Mouse (Mus musculus) heart, adult 2 months (tissue): Measurements from ENCODE around the gene Dctn2. TPM values are rescaled to one million over a fixed set of nuclear protein-coding genes. Genes with fewer than 3 reads are reported as not detected.

Experiments
- DNase-seq, 2 experiments: peaks; one replicate each; pipeline ENCODE4 v3.0.0; 2021
- H3K27ac ChIP-seq: fragments of 200-600 bp; 2 replicates; pipeline ENCODE4 v1.8.1; 2022
- H3K27me3 ChIP-seq: fragments of 200-500 bp; 2 replicates; pipeline ENCODE4 v1.6.1; 2012; ENCODE audit warnings: mild to moderate bottlenecking, low read length, inconsistent platforms, mixed read lengths; ENCODE audit not compliant: control insufficient read depth, insufficient read depth
- H3K36me3 ChIP-seq: fragments of 200-500 bp; 2 replicates; pipeline ENCODE4 v1.6.1; 2012; ENCODE audit warnings: low read length, inconsistent platforms; ENCODE audit not compliant: control insufficient read depth, insufficient read depth
- H3K4me1 ChIP-seq: fragments of 200-500 bp; 2 replicates; pipeline ENCODE4 v1.6.1; 2011; ENCODE audit warnings: low read length; ENCODE audit not compliant: control insufficient read depth, insufficient read depth
- H3K4me3 ChIP-seq: fragments of 200-600 bp; 2 replicates; pipeline ENCODE4 v1.8.1; 2022
- H3K79me2 ChIP-seq: fragments of 200-500 bp; replicated peaks from 2 replicates; pipeline ENCODE4 v1.6.1; 2012; ENCODE audit warnings: mild to moderate bottlenecking, inconsistent platforms, low read length, moderate library complexity, mixed read lengths; ENCODE audit not compliant: control insufficient read depth, insufficient read depth
- H3K9ac ChIP-seq: fragments of 200-500 bp; 2 replicates; pipeline ENCODE4 v1.6.1; 2012; ENCODE audit warnings: low read depth, mild to moderate bottlenecking, control low read depth, inconsistent platforms, low read length, mixed read lengths
- CTCF ChIP-seq: fragments of 200-600 bp; IDR thresholded peaks from 2 replicates; pipeline ENCODE4 v1.8.1; 2022; ENCODE audit warnings: antibody characterized with exemption, mild to moderate bottlenecking, moderate library complexity
- EP300 ChIP-seq: fragments of 200-500 bp; IDR thresholded peaks from 2 replicates; pipeline ENCODE4 v1.6.1; 2011; ENCODE audit warnings: low read depth, low read length, control low read depth; ENCODE audit not compliant: insufficient read depth
- POLR2A ChIP-seq: fragments of 200-500 bp; IDR thresholded peaks from 2 replicates; pipeline ENCODE4 v1.6.1; 2011; ENCODE audit warnings: mild to moderate bottlenecking, low read depth, low read length, control low read depth; ENCODE audit not compliant: insufficient read depth
- WGBS: fragments of 180-500 bp; shearing (Covaris S2); methylation state at CpG from one replicate; pipeline ENCODE4 v1.1.7; 2018; 5-methylcytosine and 5-hydroxymethylcytosine counted together
- intact Hi-C: fragments of 180-260 bp; cut with DNase I; formaldehyde crosslinking; loops from one replicate; pipeline ENCODE4 v1.15.1; 2025
- polyA plus RNA-seq: library from polyadenylated mRNA; depleted of rRNA; stranded (reverse); fragments of >200 nt; gene quantifications from 2 replicates; pipeline ENCODE4 v1.2.3, GENCODE M21; 2012
- total RNA-seq, 2 experiments: library from RNA; stranded (reverse); gene quantifications; 2 replicates each; pipeline ENCODE4 v1.2.3; 2021

The Dctn2 gene
- total and polyA plus RNA-seq, 3 experiments = 123 to 139 (median 135) TPM

GRCm38 (mm10) chr10:127288328-127288799 lies 22.2 kb downstream of the Dctn2 start:
- Histone ChIP-seq H3K27ac (peak overlapping the region; percentile 93), H3K36me3 (peaks cover 1% of the 10 kb centered on the region), H3K9ac (peak overlapping the region; percentile 83), H3K27me3 (no peaks in the 10 kb centered on the region), H3K4me1 (peaks cover 21% of the 10 kb centered on the region), H3K79me2 (no peaks in the 10 kb centered on the region), H3K4me3 (peak overlapping the region; percentile 87)
- intact Hi-C loops = loop anchor here (1.0 kb wide), 1 partner anchor 22 kb away; the partner anchor contains the start of gene Dctn2
- no peak for TF ChIP-seq CTCF
- peak; percentile 45; the same call in 1 of the 2 replicates for TF ChIP-seq POLR2A
- WGBS = 2% methylated on average over 23 of the region's 28 CpGs
- no peak for DNase-seq

- under 1% methylated on average over 43 of the region's 65 CpGs for WGBS
- Histone ChIP-seq H3K27ac (peak within 1 kb of the TSS; percentile 93), H3K79me2 (no peaks in the 10 kb centered on the region), H3K4me3 (peak within 1 kb of the TSS; percentile 87), H3K4me1 (peaks cover 22% of the 10 kb centered on the region), H3K36me3 (peaks cover 7% of the 10 kb centered on the region), H3K27me3 (no peaks in the 10 kb centered on the region), H3K9ac (peak within 1 kb of the TSS; percentile 83)
- peak; percentile 93 to 95 for DNase-seq
- intact Hi-C loops = loop anchor here (1.0 kb wide), 1 partner anchor 23 kb away; the partner anchor contains the start of gene Dctn2
- no peak for TF ChIP-seq CTCF
- TF ChIP-seq EP300 = peak; percentile 85
- TF ChIP-seq POLR2A = peak; percentile 67
These were observed 22.8 kb downstream of the Dctn2 start, which contains the start of gene Mbd6 for GRCm38 (mm10) chr10:127288800-127289572. Gene Mbd6 (minus strand): TSS chr10:127289018.

GRCm38 (mm10) chr10:127289573-127290191 lies 23.5 kb downstream of the Dctn2 start:
- Histone ChIP-seq H3K79me2 (no peaks in the 10 kb centered on the region), H3K36me3 (peaks cover 13% of the 10 kb centered on the region), H3K4me3 (peak overlapping the region; percentile 87), H3K27me3 (no peaks in the 10 kb centered on the region), H3K27ac (peak overlapping the region; percentile 93), H3K4me1 (peaks cover 22% of the 10 kb centered on the region), H3K9ac (peak overlapping the region; percentile 65)
- under 1% methylated on average over 15 of the region's 15 CpGs for WGBS
- DNase-seq = peak; percentile 73 to 82
- TF ChIP-seq EP300 = peak; percentile 89
- no peak for TF ChIP-seq CTCF
- TF ChIP-seq POLR2A = peak; percentile 49
- intact Hi-C loops = loop anchor here (2.0 kb wide), 1 partner anchor 21 kb away; the partner anchor contains the start of gene Mars

GRCm38 (mm10) chr10:127290307-127290929 lies 24.2 kb downstream of the Dctn2 start:
- Histone ChIP-seq H3K27ac (peak overlapping the region; percentile 93), H3K4me3 (peak overlapping the region; percentile 87), H3K4me1 (peaks cover 25% of the 10 kb centered on the region), H3K27me3 (no peaks in the 10 kb centered on the region), H3K9ac (peak overlapping the region; percentile 80), H3K36me3 (peaks cover 17% of the 10 kb centered on the region), H3K79me2 (no peaks in the 10 kb centered on the region)
- WGBS = under 1% methylated on average over 47 of the region's 47 CpGs
- peak; percentile 100 for TF ChIP-seq POLR2A
- no peak for TF ChIP-seq CTCF
- peak; percentile 72; the same call in 1 of the 2 replicates for TF ChIP-seq EP300
- intact Hi-C loops = loop anchor here (2.0 kb wide), 1 partner anchor 20 kb away; the partner anchor contains the start of gene Mars
- peak; percentile 99 to 100 for DNase-seq

GRCm38 (mm10) chr10:127290930-127291880 lies 25.0 kb downstream of the Dctn2 start:
- H3K79me2 ChIP-seq = no peaks in the 10 kb centered on the region
- H3K4me3 ChIP-seq = peak overlapping the region; percentile 72
- no peak for TF ChIP-seq CTCF
- peak; percentile 51; the same call in 1 of the 2 replicates for TF ChIP-seq EP300
- H3K27ac ChIP-seq = peak overlapping the region; percentile 92
- intact Hi-C loops = loop anchor here (2.0 kb wide), 1 partner anchor 20 kb away; the partner anchor contains the start of gene Mars
- peaks cover 25% of the 10 kb centered on the region for H3K4me1 ChIP-seq
- peaks cover 21% of the 10 kb centered on the region for H3K36me3 ChIP-seq
- peak; percentile 81 to 82 for DNase-seq
- 2% methylated on average over 19 of the region's 19 CpGs for WGBS
- peak overlapping the region; percentile 80 for H3K9ac ChIP-seq
- H3K27me3 ChIP-seq = no peaks in the 10 kb centered on the region
